Mouse (Mus musculus) gastrocnemius, postnatal 4 days (tissue): Measurements from ENCODE around the gene Usp29. TPM values are rescaled to one million over a fixed set of nuclear protein-coding genes. Genes with fewer than 3 reads are reported as not detected.
A peak's percentile ranks its signal among the peaks of the same experiment; 100 is the strongest.
"Not testable (repeated sequence)": the region's sequence is repeated elsewhere in the genome, so short reads cannot be mapped to it uniquely, and the experiment has no call there.

Experiments used
- DNase-seq, 2 experiments: peaks; one replicate each; pipeline ENCODE4 v3.0.0; 2021 to 2022; ENCODE audit warnings: low spot score in 2 of 2, mixed read lengths in 2 of 2
- microRNA-seq: library from miRNA; unstranded; fragments of <30 nt; microRNA quantifications from one replicate; pipeline ENCODE4 v1.2.0, GENCODE M21; 2021
- total RNA-seq, 2 experiments: library from RNA; stranded (reverse); gene quantifications; 2 replicates each; pipeline ENCODE4 v1.2.3; 2021

The Usp29 gene
- total RNA-seq, 2 experiments from 2014 or later: 26.6 to 33.7 TPM

DNA sequence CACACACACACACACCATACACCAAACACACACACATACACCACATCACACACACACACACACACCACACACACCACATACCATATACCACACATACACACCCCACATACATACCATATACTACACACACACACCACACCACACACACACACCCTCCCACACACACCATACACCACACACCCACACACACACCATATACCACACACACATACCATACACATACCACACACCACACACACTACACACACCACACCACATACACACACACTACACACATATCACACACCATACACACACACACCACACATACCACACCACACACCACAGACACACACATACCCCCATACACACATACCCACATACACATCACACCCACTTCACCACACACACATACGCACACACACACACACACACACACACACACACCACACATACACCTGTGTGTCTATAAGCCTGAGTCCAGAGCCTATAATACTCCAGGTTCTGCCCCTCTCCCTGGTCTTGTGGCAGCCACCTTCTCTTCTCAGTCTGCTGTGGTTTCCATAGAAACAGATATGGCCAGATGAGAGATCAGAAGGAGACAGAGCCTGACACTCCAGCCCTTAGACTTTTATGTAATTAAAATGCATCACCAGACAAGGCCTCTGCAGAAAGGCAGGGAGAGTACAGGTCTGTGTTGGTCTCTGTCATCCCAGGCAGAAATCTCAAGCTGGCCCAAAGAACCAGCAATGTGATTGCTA, 188.9 kb downstream of the Usp29 start:
- DNase-seq: no peak

DNA sequence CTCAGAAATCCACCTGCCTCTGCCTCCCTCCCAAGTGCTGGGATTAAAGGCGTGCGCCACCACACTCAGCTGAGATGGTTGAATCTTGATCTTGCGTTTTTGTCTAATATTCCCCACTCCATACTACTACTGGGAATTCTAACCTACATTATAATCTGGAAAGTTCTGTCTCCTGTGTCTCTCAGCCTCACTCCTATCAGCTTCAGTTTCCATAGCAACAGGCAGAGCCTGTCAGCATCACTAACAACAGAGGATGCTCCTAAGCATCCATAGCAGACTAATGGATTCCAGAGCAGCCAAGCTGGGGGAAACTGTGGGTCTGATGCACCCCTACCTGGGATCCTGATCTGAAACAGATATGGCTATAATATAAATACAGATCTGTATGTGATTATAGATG, 193.1 kb downstream of the Usp29 start:
- DNase-seq: no peak

DNA sequence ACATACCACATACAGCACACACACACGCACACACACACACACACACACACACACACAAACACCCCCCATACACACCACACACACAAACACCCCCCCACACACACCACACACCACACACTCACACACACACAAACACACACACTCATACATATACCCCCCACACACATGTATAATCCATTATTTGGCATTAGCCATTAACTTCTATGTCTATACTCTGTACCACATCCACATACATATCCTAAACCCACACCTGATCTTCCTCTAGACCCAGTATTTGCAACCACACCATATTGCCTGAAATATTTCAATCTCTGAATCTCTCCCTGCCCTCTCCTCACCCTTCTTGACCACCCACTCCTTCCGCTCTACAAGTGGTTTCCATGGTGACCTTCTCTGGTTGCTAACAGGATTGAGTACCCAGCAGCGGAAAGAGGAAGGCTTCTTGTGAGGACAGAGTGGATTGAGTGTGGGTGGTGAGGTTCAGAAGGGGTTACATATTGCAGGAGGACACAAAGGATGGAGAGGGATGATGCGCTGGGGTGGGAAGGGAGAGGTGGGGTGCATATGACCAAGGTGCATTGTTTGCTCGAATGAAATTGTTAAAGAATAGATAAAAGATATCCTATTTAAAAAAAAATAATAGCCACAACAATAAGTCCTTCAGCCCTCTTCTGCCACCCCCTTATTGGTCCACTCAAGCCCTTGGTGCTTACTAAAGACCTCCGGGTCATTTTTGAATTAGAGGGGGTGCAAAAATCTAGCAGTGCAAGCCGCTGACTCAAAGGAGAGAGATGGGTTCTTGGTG, 195.8 kb downstream of the Usp29 start:
- no peak for DNase-seq

DNA sequence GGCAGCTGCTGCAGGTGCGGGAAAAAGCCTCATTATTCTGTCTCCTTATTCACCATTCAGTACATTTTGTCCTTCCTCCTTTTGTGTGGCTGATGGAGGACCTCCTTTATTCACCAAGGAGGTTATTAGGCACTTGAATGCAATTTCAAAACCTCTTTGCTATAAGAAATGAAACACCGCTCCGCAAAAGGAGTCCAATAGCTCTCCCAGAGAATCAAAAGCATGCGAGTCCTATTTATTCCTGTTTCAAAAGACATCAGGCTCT, 196.3 kb downstream of the Usp29 start:
- DNase-seq: no peak

DNA sequence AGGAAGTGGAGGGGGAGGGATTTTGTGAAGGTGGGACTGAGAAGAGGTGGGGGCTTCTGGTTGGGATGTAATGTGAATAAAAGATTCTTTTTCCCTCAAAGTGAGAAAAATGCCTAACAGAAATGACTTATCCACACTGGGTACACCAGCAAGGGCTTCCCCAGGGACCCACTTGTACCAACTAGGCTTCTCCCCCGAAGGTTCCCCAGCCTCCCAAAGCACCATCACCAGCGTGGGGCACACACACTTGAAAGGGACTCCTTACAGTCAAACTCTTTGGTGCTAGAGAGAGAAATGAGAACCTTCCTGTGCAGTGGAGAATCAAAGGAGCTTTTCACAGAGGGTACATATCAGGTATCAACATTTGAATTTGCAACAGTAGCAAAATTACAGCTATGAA, 198.9 kb downstream of the Usp29 start:
- no peak for DNase-seq

DNA sequence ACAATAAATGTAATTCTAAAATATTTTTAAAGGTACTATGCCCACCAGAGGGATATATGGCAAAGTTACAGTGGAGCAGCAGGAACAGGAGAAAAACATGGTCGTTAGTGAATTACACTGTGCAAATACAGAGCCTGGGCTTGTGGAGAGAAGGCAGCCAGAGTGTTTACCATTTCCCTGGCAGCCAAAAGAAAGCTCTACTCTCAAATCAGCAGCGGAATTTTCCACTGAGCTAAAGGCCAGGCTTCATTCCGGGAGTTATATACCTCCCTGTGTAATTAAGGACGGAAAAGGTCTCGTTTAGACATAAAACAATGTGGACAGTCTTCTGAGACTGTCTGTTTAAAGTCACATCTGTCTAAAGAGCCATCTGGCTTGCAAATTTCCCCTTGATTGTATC, 204.4 kb downstream of the Usp29 start:
- no peak for DNase-seq

DNA sequence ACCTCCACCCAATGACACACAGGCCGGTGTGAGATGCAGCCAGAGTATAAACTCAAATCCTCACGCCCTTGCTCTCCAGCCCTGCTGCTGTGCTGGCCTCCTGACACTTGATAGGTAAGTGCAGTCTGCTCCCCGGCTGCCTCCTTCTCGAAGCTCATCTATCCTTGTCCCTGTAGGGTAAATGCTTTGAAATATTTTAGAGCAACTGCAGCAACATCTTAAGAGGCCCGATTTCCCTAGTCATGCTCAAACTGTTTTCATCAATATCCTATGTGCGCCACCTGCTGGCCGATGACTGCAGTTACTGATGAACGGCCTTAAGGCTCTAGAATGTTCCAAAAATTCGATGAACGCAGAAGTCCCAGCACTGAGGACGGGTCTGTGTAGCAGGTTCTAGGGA, 206.7 kb downstream of the Usp29 start:
- DNase-seq: peak; percentile 51 to 82

DNA sequence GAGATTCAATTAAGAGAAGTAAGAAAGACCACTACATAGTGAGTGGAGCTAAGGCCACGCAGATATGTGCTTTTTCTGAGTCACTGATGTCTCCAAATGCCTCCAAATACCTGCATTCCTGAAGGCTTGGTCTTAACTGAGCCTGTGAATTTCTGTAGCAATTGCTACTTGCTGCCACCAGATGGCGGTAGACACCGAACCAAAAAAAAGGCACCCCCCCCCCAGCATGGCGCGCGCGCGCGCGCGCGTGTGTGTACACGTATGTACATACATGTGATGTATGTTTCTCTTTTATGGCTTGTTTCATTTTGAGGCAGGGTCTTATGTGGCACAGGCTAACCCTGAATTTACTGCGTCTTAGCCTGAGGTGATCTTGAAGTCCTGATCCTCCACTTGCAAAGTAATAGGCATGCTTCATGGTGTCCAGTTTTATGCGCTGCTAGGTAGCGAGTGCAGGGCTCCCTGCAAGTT, 210.4 kb downstream of the Usp29 start:
- no peak for DNase-seq

DNA sequence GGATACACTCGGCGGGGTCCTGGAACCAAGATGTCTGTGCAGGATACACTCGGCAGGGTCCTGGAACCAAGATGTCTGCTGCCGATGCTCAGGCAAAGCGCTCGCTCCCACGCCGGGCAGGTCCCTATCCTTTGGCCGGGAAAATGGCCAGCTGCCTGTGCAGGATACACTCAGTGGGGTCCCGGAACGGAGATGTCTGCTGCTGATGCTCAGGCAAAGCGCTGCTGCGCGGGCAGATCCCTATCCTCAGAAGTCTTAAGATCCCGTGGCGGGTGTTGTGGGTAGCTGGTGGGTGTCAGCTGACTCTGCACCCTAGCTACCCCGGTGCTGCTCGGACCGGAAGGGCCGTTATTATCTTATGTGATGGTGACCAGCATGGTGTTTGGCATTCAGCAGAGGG, 217.7 kb downstream of the Usp29 start:
- DNase-seq: not testable (repeated sequence)

DNA sequence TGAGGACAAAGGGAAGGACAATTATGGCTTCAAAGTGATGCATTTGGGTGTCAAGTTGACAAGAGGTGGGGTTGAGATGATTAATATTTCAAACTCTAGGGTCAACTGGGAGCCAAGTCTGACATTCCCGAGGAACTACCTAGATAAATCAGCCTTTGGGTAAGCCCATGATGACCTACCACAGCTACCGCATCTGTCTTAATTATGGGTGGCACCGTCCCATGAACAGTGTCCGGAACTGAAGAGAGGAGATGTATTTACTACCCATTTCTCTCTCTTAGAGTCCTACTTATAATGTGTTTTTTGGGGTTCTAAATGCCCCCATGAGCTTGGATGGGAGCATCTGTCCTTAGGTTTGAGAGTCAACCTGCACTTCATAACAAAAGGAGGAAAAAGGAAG, 226.2 kb downstream of the Usp29 start:
- DNase-seq: no peak

DNA sequence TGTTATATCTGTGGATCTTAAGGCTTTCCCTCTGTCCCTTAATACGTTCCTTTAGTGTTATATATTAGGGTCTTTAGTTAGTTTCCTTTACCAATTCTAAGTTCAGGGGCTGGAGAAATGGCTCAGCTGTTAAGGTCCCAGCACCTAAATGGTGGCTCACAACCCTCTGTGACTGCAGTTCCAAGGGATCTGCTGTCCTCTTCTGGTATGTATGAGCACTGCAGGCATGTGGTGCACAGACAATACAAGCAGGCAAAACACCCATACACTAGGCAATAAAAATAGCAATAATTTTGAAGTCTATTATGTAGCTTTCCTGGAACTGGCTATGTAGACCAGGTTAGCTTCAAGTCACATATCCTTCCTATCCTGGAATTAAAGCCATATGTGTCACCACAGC, 228.2 kb downstream of the Usp29 start:
- DNase-seq: no peak

DNA sequence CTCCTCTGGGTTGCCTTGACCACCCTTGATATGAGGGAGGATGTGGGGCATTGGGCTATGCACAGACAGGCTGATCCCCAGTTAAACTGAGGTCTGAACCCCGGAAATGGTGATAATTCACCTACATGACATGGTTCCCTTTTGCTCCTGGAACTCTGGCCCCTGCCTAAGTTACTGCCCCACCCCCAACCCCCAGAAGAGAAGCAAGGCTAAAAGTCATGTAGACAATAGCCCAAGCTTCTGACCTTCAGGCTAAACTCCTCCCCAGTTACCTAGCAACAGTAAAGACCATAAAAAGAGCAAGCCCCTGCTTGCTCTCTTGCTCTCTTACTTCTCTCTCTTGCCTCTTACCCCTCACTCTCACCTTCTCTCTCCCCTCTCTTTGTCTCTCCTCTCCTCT, 243.2 kb downstream of the Usp29 start:
- no peak for DNase-seq

DNA sequence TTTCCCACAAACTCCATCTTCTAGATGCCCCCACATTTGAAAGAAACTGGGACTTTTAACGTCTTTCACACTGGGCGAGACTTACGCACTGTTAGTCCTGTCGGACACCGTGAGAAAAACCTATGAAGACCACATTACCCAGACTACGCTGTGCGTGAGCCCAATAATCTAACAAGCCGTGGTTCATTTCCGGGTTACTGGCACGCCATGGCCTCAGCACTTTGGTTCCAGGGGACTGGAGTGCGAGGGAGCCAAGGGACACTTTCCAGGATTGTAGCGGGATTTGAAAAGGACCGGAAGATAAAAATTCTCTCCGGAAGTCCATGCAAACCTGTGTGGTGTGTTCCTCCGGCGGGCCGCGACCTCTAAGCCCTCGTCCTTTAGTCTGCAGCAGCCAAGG, 246.5 kb downstream of the Usp29 start:
- DNase-seq: no peak

DNA sequence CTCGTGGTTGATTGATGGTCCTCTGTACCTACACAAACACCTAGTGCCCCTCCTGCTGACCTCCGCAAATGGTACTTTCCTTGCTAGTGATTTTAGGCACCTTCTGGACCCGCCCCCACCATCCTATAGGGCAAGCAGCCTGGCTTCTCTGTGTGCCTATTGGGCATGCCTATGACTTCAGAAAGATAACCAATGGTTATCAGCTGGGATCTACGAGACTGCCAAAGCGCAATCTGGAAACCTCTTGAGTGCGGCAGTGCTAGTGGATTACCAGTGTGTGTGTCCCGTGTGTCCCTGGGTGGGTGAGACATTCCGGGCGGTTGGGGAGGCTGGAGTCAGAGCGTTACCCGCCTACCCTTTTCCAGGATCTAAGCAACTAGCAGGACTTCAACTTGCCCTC, 264.9 kb downstream of the Usp29 start, which contains the start of gene Aurkc:
Aurkc (plus strand) TSS at position 50 of the 400 bp plus-strand sequence.
- DNase-seq: not testable (repeated sequence)

DNA sequence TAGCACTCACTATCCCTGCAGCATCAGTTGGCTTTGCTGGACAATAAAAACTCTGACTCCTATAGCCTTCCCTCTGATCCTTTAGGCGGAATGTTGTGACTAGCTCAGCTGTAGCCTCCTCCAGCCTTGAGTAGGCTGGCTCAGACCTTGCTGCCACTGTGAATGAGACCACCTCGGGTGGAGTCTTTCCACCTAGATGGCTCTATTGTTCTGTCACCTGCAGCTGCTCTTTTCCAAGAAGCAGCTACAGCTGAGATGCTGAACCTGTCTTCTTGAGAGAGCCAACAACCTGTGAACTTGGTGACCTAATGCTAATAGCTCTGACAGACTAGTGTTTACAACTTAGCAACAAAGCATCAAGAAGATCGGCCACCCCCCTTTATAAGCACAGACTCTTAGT, 268.5 kb downstream of the Usp29 start:
- not testable (repeated sequence) for DNase-seq

DNA sequence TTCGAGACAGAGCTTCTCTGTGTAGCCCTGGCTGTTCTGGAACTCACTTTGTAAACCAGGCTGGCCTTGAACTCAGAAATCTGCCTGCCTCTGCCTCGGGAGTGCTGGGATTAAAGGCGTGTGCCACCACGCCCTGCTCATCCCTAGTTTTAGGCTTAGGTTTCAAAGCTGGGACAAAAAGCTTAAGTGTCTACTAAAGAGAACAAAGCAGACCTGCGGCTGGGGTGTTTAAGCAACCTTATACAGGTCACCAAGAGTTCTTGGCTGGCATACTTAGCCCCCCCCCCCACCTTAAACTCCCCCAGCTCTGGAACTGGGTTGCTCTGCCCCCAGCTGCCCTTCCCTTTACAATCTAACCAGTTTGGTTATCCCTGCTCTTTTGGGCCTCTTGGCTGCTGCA, 275.1 kb downstream of the Usp29 start:
- DNase-seq: not testable (repeated sequence)

Small RNAs within 50 kb of the gene (microRNA-seq; reads per million reads assigned to microRNA genes)
- gene Mir3099: 82.7 reads per million, percentile 48 among the genes with 10 or more reads in this experiment

Other genes starting within 250 kb of the Usp29 start
- gene Olfr5, start 243.6 kb upstream of the Usp29 start, total RNA-seq: not detected
- gene Olfr1347, start 230.8 kb upstream of the Usp29 start, total RNA-seq: not detected
- not detected for gene Olfr1348, start 221.8 kb upstream of the Usp29 start, total RNA-seq
- not detected for gene Olfr1349, start 207.6 kb upstream of the Usp29 start, total RNA-seq
- not detected for gene Olfr1350, start 165.7 kb upstream of the Usp29 start, total RNA-seq
- gene Zim1, start 34.1 kb upstream of the Usp29 start, total RNA-seq: 100 to 1,000 TPM; 397 to 406 TPM
- 100 to 1,000 TPM; 567 to 584 TPM for gene Peg3, start 147 bp upstream of the Usp29 start, total RNA-seq